Mouse (Mus musculus) forebrain, embryonic 15.5 days (tissue): ENCODE results near the gene Pcx. TPM values are rescaled to one million over a fixed set of nuclear protein-coding genes. Genes with fewer than 3 reads are reported as not detected.

Experiments
- ATAC-seq: fragments of 200-750 bp; cut with Nextera tagmentation; replicated peaks from 2 replicates; pipeline ENCODE4 v1.8.0; 2017; ENCODE audit warnings: mild to moderate bottlenecking, moderate TSS enrichment, moderate library complexity
- H3K27ac ChIP-seq: fragments of 300-500 bp; sonication (generic); replicated peaks from 2 replicates; pipeline ENCODE4 v1.5.1; 2015; ENCODE audit warnings: mild to moderate bottlenecking, inconsistent platforms
- H3K27me3 ChIP-seq: fragments of 300-500 bp; sonication (generic); 2 replicates; pipeline ENCODE4 v1.6.1; 2015; ENCODE audit warnings: inconsistent platforms
- H3K36me3 ChIP-seq: fragments of 300-500 bp; sonication (generic); 2 replicates; pipeline ENCODE4 v1.6.1; 2015; ENCODE audit warnings: mild to moderate bottlenecking, inconsistent platforms
- H3K4me1 ChIP-seq: fragments of 300-500 bp; sonication (generic); 2 replicates; pipeline ENCODE4 v1.6.1; 2015; ENCODE audit warnings: inconsistent platforms
- H3K4me2 ChIP-seq: fragments of 300-500 bp; sonication (generic); replicated peaks from 2 replicates; pipeline ENCODE4 v1.6.1; 2015; ENCODE audit warnings: mild to moderate bottlenecking, inconsistent platforms
- H3K4me3 ChIP-seq: fragments of 300-500 bp; sonication (generic); 2 replicates; pipeline ENCODE4 v1.5.1; 2015; ENCODE audit warnings: mild to moderate bottlenecking, inconsistent platforms
- H3K9ac ChIP-seq: fragments of 300-500 bp; sonication (generic); replicated peaks from 2 replicates; pipeline ENCODE4 v1.6.1; 2015; ENCODE audit warnings: mild to moderate bottlenecking, inconsistent platforms
- H3K9me3 ChIP-seq: fragments of 300-500 bp; sonication (generic); 2 replicates; pipeline ENCODE4 v1.6.1; 2016; ENCODE audit warnings: inconsistent platforms
- WGBS: fragments of 180-500 bp; shearing (Covaris S2); methylation state at CpG from one replicate; pipeline ENCODE4 v1.1.7; 2015; ENCODE audit warnings: mixed read lengths; 5-methylcytosine and 5-hydroxymethylcytosine counted together
- polyA plus RNA-seq: library from polyadenylated mRNA; unstranded; fragments of >200 nt; fragmentation: Nextera tagmentation; extraction: Ambion mirVana; gene quantifications from 2 replicates; pipeline ENCODE4 v1.2.1, GENCODE M21; 2015

Pcx gene
- polyA plus RNA-seq, 1 experiment from 2014 or later: 28.4 TPM

- WGBS: 25% methylated on average over 18 of the region's 18 CpGs
- ATAC-seq: no peak
- no peak overlapping the region for H3K4me3 ChIP-seq
- H3K9me3 ChIP-seq: no peaks in the 10 kb centered on the region
- H3K36me3 ChIP-seq: peaks cover 20% of the 10 kb centered on the region
- H3K9ac ChIP-seq: no peak overlapping the region
- no peaks in the 10 kb centered on the region for H3K27me3 ChIP-seq
- no peak overlapping the region for H3K4me2 ChIP-seq
- peaks cover 24% of the 10 kb centered on the region for H3K4me1 ChIP-seq
- H3K27ac ChIP-seq: no peak overlapping the region
Measured at GRCm38 (mm10) chr19:4618183-4618582, 107.9 kb downstream of the Pcx start.

- no peak overlapping the region for H3K27ac ChIP-seq
- ATAC-seq: no peak
- 78% methylated on average over 10 of the region's 10 CpGs for WGBS
- peaks cover 20% of the 10 kb centered on the region for H3K4me1 ChIP-seq
- H3K27me3 ChIP-seq: no peaks in the 10 kb centered on the region
- peaks cover 20% of the 10 kb centered on the region; the same call in 1 of the 2 replicates for H3K36me3 ChIP-seq
- no peaks in the 10 kb centered on the region for H3K9me3 ChIP-seq
- no peak overlapping the region for H3K4me3 ChIP-seq
- H3K9ac ChIP-seq: no peak overlapping the region
- no peak overlapping the region for H3K4me2 ChIP-seq
Measured at GRCm38 (mm10) chr19:4619461-4619860, 109.2 kb downstream of the Pcx start.

GRCm38 (mm10) chr19:4620721-4621120, 110.4 kb downstream of the Pcx start:
- ATAC-seq: no peak
- H3K36me3 ChIP-seq: peaks cover 20% of the 10 kb centered on the region; the same call in 1 of the 2 replicates

GRCm38 (mm10) chr19:4622780-4623179, 112.5 kb downstream of the Pcx start:
- no peak for ATAC-seq

More at GRCm38 (mm10) chr19:4620721-4621120, 110.4 kb downstream of the Pcx start:
- no peak overlapping the region for H3K9ac ChIP-seq
- H3K4me3 ChIP-seq: no peak overlapping the region
- H3K4me2 ChIP-seq: no peak overlapping the region
- H3K27me3 ChIP-seq: no peaks in the 10 kb centered on the region
- no peaks in the 10 kb centered on the region for H3K9me3 ChIP-seq
- peaks cover 23% of the 10 kb centered on the region for H3K4me1 ChIP-seq
- WGBS: 89% methylated on average over 7 of the region's 7 CpGs
- no peak overlapping the region for H3K27ac ChIP-seq

GRCm38 (mm10) chr19:4623419-4623818, 113.1 kb downstream of the Pcx start:
- peaks cover 20% of the 10 kb centered on the region; the same call in 1 of the 2 replicates for H3K36me3 ChIP-seq

More at GRCm38 (mm10) chr19:4622780-4623179, 112.5 kb downstream of the Pcx start:
- no peak overlapping the region for H3K4me2 ChIP-seq
- no peaks in the 10 kb centered on the region for H3K27me3 ChIP-seq
- H3K9ac ChIP-seq: no peak overlapping the region
- 66% methylated on average over 5 of the region's 5 CpGs for WGBS
- no peak overlapping the region for H3K4me3 ChIP-seq
- H3K27ac ChIP-seq: no peak overlapping the region
- no peaks in the 10 kb centered on the region for H3K9me3 ChIP-seq
- peaks cover 20% of the 10 kb centered on the region; the same call in 1 of the 2 replicates for H3K36me3 ChIP-seq
- peaks cover 30% of the 10 kb centered on the region for H3K4me1 ChIP-seq

GRCm38 (mm10) chr19:4624006-4624405, 113.7 kb downstream of the Pcx start:
- no peak overlapping the region for H3K27ac ChIP-seq
- 0 out of 2 replicates have a peak overlapping the region, but pooled peaks have one; percentile 91 for H3K4me3 ChIP-seq
- peaks cover 20% of the 10 kb centered on the region; the same call in 1 of the 2 replicates for H3K36me3 ChIP-seq
- no peaks in the 10 kb centered on the region for H3K27me3 ChIP-seq
- no peaks in the 10 kb centered on the region for H3K9me3 ChIP-seq
- 93% methylated on average over 12 of the region's 12 CpGs for WGBS
- ATAC-seq: no peak
- H3K4me1 ChIP-seq: peaks cover 40% of the 10 kb centered on the region
- H3K9ac ChIP-seq: no peak overlapping the region
- no peak overlapping the region for H3K4me2 ChIP-seq

More at GRCm38 (mm10) chr19:4623419-4623818, 113.1 kb downstream of the Pcx start:
- Histone ChIP-seq H3K4me2 (no peak overlapping the region), H3K4me3 (no peak overlapping the region), H3K4me1 (peaks cover 36% of the 10 kb centered on the region), H3K27me3 (no peaks in the 10 kb centered on the region), H3K27ac (no peak overlapping the region), H3K9ac (no peak overlapping the region), H3K9me3 (no peaks in the 10 kb centered on the region)
- WGBS: 95% methylated on average over 9 of the region's 9 CpGs
- ATAC-seq: no peak

GRCm38 (mm10) chr19:4624406-4625178, 114.3 kb downstream of the Pcx start:
- H3K4me3 ChIP-seq: peak overlapping the region; percentile 91
- peaks cover 20% of the 10 kb centered on the region; the same call in 1 of the 2 replicates for H3K36me3 ChIP-seq
- peaks cover 43% of the 10 kb centered on the region for H3K4me1 ChIP-seq
- peak overlapping the region; percentile 79 for H3K4me2 ChIP-seq
- ATAC-seq: no peak; the same call in 1 of the 2 replicates
- H3K9me3 ChIP-seq: no peaks in the 10 kb centered on the region
- no peaks in the 10 kb centered on the region for H3K27me3 ChIP-seq
- 28% methylated on average over 4 of the region's 4 CpGs for WGBS
- H3K27ac ChIP-seq: peak overlapping the region; percentile 94
- H3K9ac ChIP-seq: peak overlapping the region; percentile 84

- peak within 1 kb of the TSS; percentile 84 for H3K9ac ChIP-seq
- H3K36me3 ChIP-seq: peaks cover 20% of the 10 kb centered on the region; the same call in 1 of the 2 replicates
- WGBS: under 1% methylated on average over 64 of the region's 64 CpGs
- no peaks in the 10 kb centered on the region for H3K27me3 ChIP-seq
- peak within 1 kb of the TSS; percentile 91 for H3K4me3 ChIP-seq
- peak within 1 kb of the TSS; percentile 95 for H3K4me2 ChIP-seq
- ATAC-seq: peak; percentile 90
- H3K4me1 ChIP-seq: peaks cover 43% of the 10 kb centered on the region
- no peaks in the 10 kb centered on the region for H3K9me3 ChIP-seq
- peak within 1 kb of the TSS; percentile 94 for H3K27ac ChIP-seq
Measured at GRCm38 (mm10) chr19:4625179-4625828, 115.0 kb downstream of the Pcx start, which contains the start of gene Rce1. Gene Rce1 (minus strand): TSS chr19:4625641.

- peak overlapping the region; percentile 94 for H3K27ac ChIP-seq
- H3K4me1 ChIP-seq: peaks cover 43% of the 10 kb centered on the region
- H3K4me2 ChIP-seq: peak overlapping the region; percentile 95
- peak overlapping the region; percentile 91 for H3K4me3 ChIP-seq
- no peaks in the 10 kb centered on the region for H3K9me3 ChIP-seq
- ATAC-seq: peak; percentile 69
- H3K9ac ChIP-seq: peak overlapping the region; percentile 84
- peaks cover 20% of the 10 kb centered on the region; the same call in 1 of the 2 replicates for H3K36me3 ChIP-seq
- WGBS: 3% methylated on average over 35 of the region's 35 CpGs
- H3K27me3 ChIP-seq: no peaks in the 10 kb centered on the region
Measured at GRCm38 (mm10) chr19:4625829-4626535, 115.7 kb downstream of the Pcx start.

- no peaks in the 10 kb centered on the region for H3K9me3 ChIP-seq
- peak overlapping the region; percentile 57 for H3K27ac ChIP-seq
- no peak overlapping the region for H3K4me3 ChIP-seq
- no peaks in the 10 kb centered on the region for H3K36me3 ChIP-seq
- 0 out of 2 replicates have a peak overlapping the region, but pooled peaks have one; percentile 1 for H3K9ac ChIP-seq
- WGBS: 0% methylated on average over 1 of the region's 1 CpGs
- ATAC-seq: peak; percentile 56; the same call in 1 of the 2 replicates
- H3K4me1 ChIP-seq: peaks cover 40% of the 10 kb centered on the region
- H3K4me2 ChIP-seq: no peak overlapping the region
- no peaks in the 10 kb centered on the region for H3K27me3 ChIP-seq
Measured at GRCm38 (mm10) chr19:4628819-4629218, 118.5 kb downstream of the Pcx start.

GRCm38 (mm10) chr19:4635986-4636385, 125.7 kb downstream of the Pcx start:
- 0 out of 2 replicates have a peak, but pooled peaks cover 4% of the 10 kb centered on the region for H3K27me3 ChIP-seq
- H3K9me3 ChIP-seq: no peaks in the 10 kb centered on the region
- no peak overlapping the region for H3K4me2 ChIP-seq
- no peaks in the 10 kb centered on the region for H3K36me3 ChIP-seq
- whole genome bisulfite sequencing: 76% methylated on average over 4 of the region's 4 CpGs
- H3K9ac ChIP-seq: no peak overlapping the region
- no peak overlapping the region for H3K27ac ChIP-seq
- no peak overlapping the region for H3K4me3 ChIP-seq
- no peak for ATAC-seq
- H3K4me1 ChIP-seq: no peaks in the 10 kb centered on the region
